Mouse (Mus musculus): ENCODE data around the gene Cib3.
A peak's percentile ranks its signal among the peaks of the same experiment; 100 is the strongest.

Cib3 gene

GRCm38 (mm10) chr8:72210710-72211109 lies 1.9 kb downstream of the Cib3 start:
- peak; percentile 50 for DNase-seq (ENCODE audit: low read depth, low spot score)

GRCm38 (mm10) chr8:72210222-72210621 lies 2.4 kb downstream of the Cib3 start:
- no peak for DNase-seq (ENCODE audit: low read depth, low spot score)

- no peak for DNase-seq (ENCODE audit: low read depth, low spot score)
These were observed 4.1 kb downstream of the Cib3 start for GRCm38 (mm10) chr8:72208582-72208981.

- no peak for DNase-seq (ENCODE audit: low read depth, low spot score)
These were observed 14.6 kb downstream of the Cib3 start for GRCm38 (mm10) chr8:72197997-72198396.

- DNase-seq (ENCODE audit: low read depth, low spot score) = no peak
These were observed 20.6 kb downstream of the Cib3 start for GRCm38 (mm10) chr8:72192065-72192464.

GRCm38 (mm10) chr8:72190215-72190539 lies 22.5 kb downstream of the Cib3 start:
- DNase-seq (ENCODE audit: low read depth, low spot score) = peak; percentile 24

GRCm38 (mm10) chr8:72189417-72190214 lies 23.0 kb downstream of the Cib3 start, which contains the start of gene Hsh2d:
Hsh2d (plus strand) TSS chr8:72189638.
- peak; percentile 89 for DNase-seq (ENCODE audit: low read depth, low spot score)

GRCm38 (mm10) chr8:72187793-72188331 lies 24.8 kb downstream of the Cib3 start:
- no peak for DNase-seq (ENCODE audit: low read depth, low spot score)

- no peak for DNase-seq (ENCODE audit: low read depth, low spot score)
These were observed 29.0 kb downstream of the Cib3 start for GRCm38 (mm10) chr8:72183554-72184202.

GRCm38 (mm10) chr8:72177346-72177925 lies 35.2 kb downstream of the Cib3 start:
- DNase-seq (ENCODE audit: low read depth, low spot score) = peak; percentile 84

- DNase-seq (ENCODE audit: low read depth, low spot score) = peak; percentile 58
These were observed 42.9 kb downstream of the Cib3 start for GRCm38 (mm10) chr8:72169681-72170249.

- DNase-seq (ENCODE audit: low read depth, low spot score) = peak; percentile 83
These were observed 43.5 kb downstream of the Cib3 start for GRCm38 (mm10) chr8:72169098-72169668.

GRCm38 (mm10) chr8:72162821-72163220 lies 49.8 kb downstream of the Cib3 start:
- DNase-seq (ENCODE audit: low read depth, low spot score) = peak; percentile 47

GRCm38 (mm10) chr8:72160707-72161697 lies 51.6 kb downstream of the Cib3 start, which contains the start of gene Rab8a:
Rab8a (plus strand) TSS chr8:72161200.
- peak; percentile 100 for DNase-seq (ENCODE audit: low read depth, low spot score)

GRCm38 (mm10) chr8:72160007-72160406 lies 52.6 kb downstream of the Cib3 start:
- peak; percentile 56 for DNase-seq (ENCODE audit: low read depth, low spot score)

GRCm38 (mm10) chr8:72158726-72159125 lies 53.9 kb downstream of the Cib3 start:
- DNase-seq (ENCODE audit: low read depth, low spot score) = no peak

- no peak for DNase-seq (ENCODE audit: low read depth, low spot score)
These were observed 54.5 kb downstream of the Cib3 start for GRCm38 (mm10) chr8:72158096-72158495.

Measured in CD4-positive, CD25-positive, alpha-beta regulatory T cell, adult 2 months (primary cell).